Mouse (Mus musculus): ENCODE measurements around the gene Sema3b. TPM values are rescaled to one million over a fixed set of nuclear protein-coding genes. Genes with fewer than 3 reads are reported as not detected.
A peak's percentile ranks its signal among the peaks of the same experiment; 100 is the strongest.

Gene Sema3b
- polyA plus RNA-seq, 1 experiment from 2014 or later: 8.4 TPM

- H3K27me3 ChIP-seq: no peaks in the 10 kb centered on the region
- ATAC-seq (ENCODE audit: insufficient number of reproducible peaks, insufficient read depth, low FRiP score, low TSS enrichment, low read depth): peak; percentile 87
- H3K4me3 ChIP-seq: peak within 1 kb of the TSS; percentile 91
- peaks cover 59% of the 10 kb centered on the region for H3K36me3 ChIP-seq
- H3K9me3 ChIP-seq: no peaks in the 10 kb centered on the region
- peak within 1 kb of the TSS; percentile 83 for H3K4me2 ChIP-seq
- H3K9ac ChIP-seq: peak within 1 kb of the TSS; percentile 87
- 0% methylated on average over 44 of the region's 46 CpGs for WGBS
- H3K27ac ChIP-seq: peak within 1 kb of the TSS; percentile 51; the same call in 1 of the 2 replicates
- H3K4me1 ChIP-seq: peaks cover 42% of the 10 kb centered on the region
Observed at GRCm38 (mm10) chr9:107563029-107563581, 45.9 kb downstream of the Sema3b start, which contains the start of gene Tusc2. Gene Tusc2, plus strand, starts transcription at chr9:107563255.

- Histone ChIP-seq H3K4me1 (peaks cover 46% of the 10 kb centered on the region), H3K9me3 (no peaks in the 10 kb centered on the region), H3K9ac (peak overlapping the region; percentile 86; the same call in 1 of the 2 replicates), H3K36me3 (peaks cover 48% of the 10 kb centered on the region), H3K4me3 (peak overlapping the region; percentile 66), H3K27ac (no peak overlapping the region), H3K4me2 (peak overlapping the region; percentile 96), H3K27me3 (no peaks in the 10 kb centered on the region)
- WGBS: 71% methylated on average over 3 of the region's 3 CpGs
- no peak for ATAC-seq (ENCODE audit: insufficient number of reproducible peaks, insufficient read depth, low FRiP score, low TSS enrichment, low read depth)
Observed at GRCm38 (mm10) chr9:107556346-107556745, 52.7 kb downstream of the Sema3b start.

- Histone ChIP-seq H3K9me3 (no peaks in the 10 kb centered on the region), H3K9ac (peak overlapping the region; percentile 86), H3K27ac (peak overlapping the region; percentile 95), H3K4me3 (peak overlapping the region; percentile 66), H3K4me2 (peak overlapping the region; percentile 96), H3K4me1 (peaks cover 52% of the 10 kb centered on the region), H3K36me3 (peaks cover 41% of the 10 kb centered on the region), H3K27me3 (0 out of 2 replicates have a peak, but pooled peaks cover 1% of the 10 kb centered on the region)
- ATAC-seq (ENCODE audit: insufficient number of reproducible peaks, insufficient read depth, low FRiP score, low TSS enrichment, low read depth): no peak
- 36% methylated on average over 2 of the region's 2 CpGs for WGBS
Observed at GRCm38 (mm10) chr9:107555701-107556100, 53.3 kb downstream of the Sema3b start.

- WGBS: under 1% methylated on average over 23 of the region's 23 CpGs
Observed at GRCm38 (mm10) chr9:107555031-107555457, 54.0 kb downstream of the Sema3b start.

GRCm38 (mm10) chr9:107554319-107554825 lies 54.7 kb downstream of the Sema3b start:
- H3K4me2 ChIP-seq: peak overlapping the region; percentile 96
- H3K4me1 ChIP-seq: peaks cover 57% of the 10 kb centered on the region
- peak overlapping the region; percentile 66 for H3K4me3 ChIP-seq
- 0 out of 2 replicates have a peak, but pooled peaks cover 7% of the 10 kb centered on the region for H3K27me3 ChIP-seq
- WGBS: 0% methylated on average over 53 of the region's 53 CpGs
- peak overlapping the region; percentile 86 for H3K9ac ChIP-seq
- peak; percentile 85 for ATAC-seq (ENCODE audit: insufficient number of reproducible peaks, insufficient read depth, low FRiP score, low TSS enrichment, low read depth)
- no peaks in the 10 kb centered on the region for H3K9me3 ChIP-seq
- H3K27ac ChIP-seq: peak overlapping the region; percentile 95
- H3K36me3 ChIP-seq: peaks cover 28% of the 10 kb centered on the region

More at GRCm38 (mm10) chr9:107555031-107555457, 54.0 kb downstream of the Sema3b start:
- H3K27me3 ChIP-seq: 0 out of 2 replicates have a peak, but pooled peaks cover 7% of the 10 kb centered on the region
- H3K4me3 ChIP-seq: peak overlapping the region; percentile 66
- H3K4me1 ChIP-seq: peaks cover 57% of the 10 kb centered on the region
- H3K27ac ChIP-seq: peak overlapping the region; percentile 95
- H3K9me3 ChIP-seq: no peaks in the 10 kb centered on the region
- H3K9ac ChIP-seq: peak overlapping the region; percentile 86
- peak; percentile 16; the same call in 1 of the 2 replicates for ATAC-seq (ENCODE audit: insufficient number of reproducible peaks, insufficient read depth, low FRiP score, low TSS enrichment, low read depth)
- peaks cover 35% of the 10 kb centered on the region for H3K36me3 ChIP-seq
- H3K4me2 ChIP-seq: peak overlapping the region; percentile 96

GRCm38 (mm10) chr9:107553541-107554318 lies 55.3 kb downstream of the Sema3b start:
- peaks cover 57% of the 10 kb centered on the region for H3K4me1 ChIP-seq
- peak overlapping the region; percentile 95 for H3K27ac ChIP-seq
- H3K9me3 ChIP-seq: no peaks in the 10 kb centered on the region
- peak overlapping the region; percentile 96 for H3K4me2 ChIP-seq
- peaks cover 22% of the 10 kb centered on the region for H3K36me3 ChIP-seq
- peak overlapping the region; percentile 78 for H3K9ac ChIP-seq
- peak overlapping the region; percentile 66 for H3K4me3 ChIP-seq
- 5% methylated on average over 37 of the region's 37 CpGs for WGBS
- ATAC-seq (ENCODE audit: insufficient number of reproducible peaks, insufficient read depth, low FRiP score, low TSS enrichment, low read depth): peak; percentile 45
- 0 out of 2 replicates have a peak, but pooled peaks cover 7% of the 10 kb centered on the region for H3K27me3 ChIP-seq

- peak overlapping the region; percentile 78 for H3K9ac ChIP-seq
- no peaks in the 10 kb centered on the region for H3K9me3 ChIP-seq
- H3K27ac ChIP-seq: no peak overlapping the region
- peaks cover 13% of the 10 kb centered on the region for H3K36me3 ChIP-seq
- 79% methylated on average over 5 of the region's 5 CpGs for WGBS
- no peak for ATAC-seq (ENCODE audit: insufficient number of reproducible peaks, insufficient read depth, low FRiP score, low TSS enrichment, low read depth)
- H3K27me3 ChIP-seq: 0 out of 2 replicates have a peak, but pooled peaks cover 7% of the 10 kb centered on the region
- H3K4me1 ChIP-seq: peaks cover 57% of the 10 kb centered on the region
- H3K4me3 ChIP-seq: peak overlapping the region; percentile 66
- H3K4me2 ChIP-seq: peak overlapping the region; percentile 96
Observed at GRCm38 (mm10) chr9:107552690-107553393, 56.2 kb downstream of the Sema3b start.

GRCm38 (mm10) chr9:107551890-107552355 lies 57.1 kb downstream of the Sema3b start:
- Histone ChIP-seq H3K9me3 (no peaks in the 10 kb centered on the region), H3K27me3 (0 out of 2 replicates have a peak, but pooled peaks cover 7% of the 10 kb centered on the region), H3K4me3 (peak overlapping the region; percentile 56), H3K27ac (peak overlapping the region; percentile 73), H3K36me3 (peaks cover 4% of the 10 kb centered on the region), H3K9ac (peak overlapping the region; percentile 84), H3K4me2 (peak overlapping the region; percentile 96), H3K4me1 (peaks cover 62% of the 10 kb centered on the region)
- WGBS: 8% methylated on average over 8 of the region's 8 CpGs
- no peak for ATAC-seq (ENCODE audit: insufficient number of reproducible peaks, insufficient read depth, low FRiP score, low TSS enrichment, low read depth)

GRCm38 (mm10) chr9:107551117-107551889 lies 57.7 kb downstream of the Sema3b start, which contains the start of gene Rassf1:
Gene Rassf1, plus strand, starts transcription at chr9:107551555.
- Histone ChIP-seq H3K9ac (peak within 1 kb of the TSS; percentile 84), H3K4me2 (peak within 1 kb of the TSS; percentile 96), H3K4me3 (peak within 1 kb of the TSS; percentile 56), H3K4me1 (peaks cover 62% of the 10 kb centered on the region), H3K27ac (peak within 1 kb of the TSS; percentile 73), H3K36me3 (no peaks in the 10 kb centered on the region), H3K27me3 (0 out of 2 replicates have a peak, but pooled peaks cover 7% of the 10 kb centered on the region), H3K9me3 (no peaks in the 10 kb centered on the region)
- ATAC-seq (ENCODE audit: insufficient number of reproducible peaks, insufficient read depth, low FRiP score, low TSS enrichment, low read depth): no peak
- WGBS: under 1% methylated on average over 63 of the region's 63 CpGs

- Histone ChIP-seq H3K27me3 (0 out of 2 replicates have a peak, but pooled peaks cover 7% of the 10 kb centered on the region), H3K9me3 (no peaks in the 10 kb centered on the region), H3K9ac (peak overlapping the region; percentile 84), H3K4me1 (peaks cover 62% of the 10 kb centered on the region), H3K4me2 (peak overlapping the region; percentile 96), H3K4me3 (peak overlapping the region; percentile 56), H3K27ac (peak overlapping the region; percentile 73; the same call in 1 of the 2 replicates), H3K36me3 (no peaks in the 10 kb centered on the region)
- ATAC-seq (ENCODE audit: insufficient number of reproducible peaks, insufficient read depth, low FRiP score, low TSS enrichment, low read depth): no peak
- WGBS: 28% methylated on average over 23 of the region's 23 CpGs
Observed at GRCm38 (mm10) chr9:107550491-107551116, 58.4 kb downstream of the Sema3b start.

Data from embryonic facial prominence, embryonic 13.5 days (tissue).